Mouse (Mus musculus) left cerebral cortex, adult 18-20 months (tissue): ENCODE data around the gene Hipk2. TPM values are rescaled to one million over a fixed set of nuclear protein-coding genes. Genes with fewer than 3 reads are reported as not detected.

Source experiments
- DNase-seq, 2 experiments: peaks; one replicate each; pipeline ENCODE4 v3.0.0; 2021 to 2022; ENCODE audit warnings: low spot score in 2 of 2, mixed read lengths in 1 of 2
- total RNA-seq, 2 experiments: library from RNA; stranded (reverse); gene quantifications; 2 replicates each; pipeline ENCODE4 v1.2.3; 2021

Gene Hipk2
- total RNA-seq, 2 experiments from 2014 or later: 45.5 to 48.7 TPM

GRCm38 (mm10) chr6:38835217-38835616, 40.7 kb downstream of the Hipk2 start:
- DNase-seq: no peak

GRCm38 (mm10) chr6:38834727-38835126, 41.2 kb downstream of the Hipk2 start:
- DNase-seq: no peak

GRCm38 (mm10) chr6:38833721-38834120, 42.2 kb downstream of the Hipk2 start:
- DNase-seq: no peak

GRCm38 (mm10) chr6:38829452-38829851, 46.5 kb downstream of the Hipk2 start:
- DNase-seq: no peak

GRCm38 (mm10) chr6:38828211-38828610, 47.8 kb downstream of the Hipk2 start:
- no peak for DNase-seq

- DNase-seq: no peak
Observed at GRCm38 (mm10) chr6:38827435-38827834, 48.5 kb downstream of the Hipk2 start.

- DNase-seq: no peak
Observed at GRCm38 (mm10) chr6:38826857-38827256, 49.1 kb downstream of the Hipk2 start.

GRCm38 (mm10) chr6:38825886-38826285, 50.1 kb downstream of the Hipk2 start:
- no peak for DNase-seq

- DNase-seq: no peak
Observed at GRCm38 (mm10) chr6:38823827-38824226, 52.1 kb downstream of the Hipk2 start.

- DNase-seq: no peak
Observed at GRCm38 (mm10) chr6:38823164-38823563, 52.8 kb downstream of the Hipk2 start.

- DNase-seq: no peak
Observed at GRCm38 (mm10) chr6:38821686-38822085, 54.3 kb downstream of the Hipk2 start.

- DNase-seq: no peak
Observed at GRCm38 (mm10) chr6:38820862-38821261, 55.1 kb downstream of the Hipk2 start.

- no peak for DNase-seq
Observed at GRCm38 (mm10) chr6:38816216-38816615, 59.7 kb downstream of the Hipk2 start.

GRCm38 (mm10) chr6:38815582-38815981, 60.4 kb downstream of the Hipk2 start:
- peak in 1 of 2 experiments; percentile 15 for DNase-seq

GRCm38 (mm10) chr6:38814690-38815089, 61.3 kb downstream of the Hipk2 start:
- no peak for DNase-seq

- DNase-seq: no peak
Observed at GRCm38 (mm10) chr6:38811459-38812145, 64.4 kb downstream of the Hipk2 start.

GRCm38 (mm10) chr6:38810121-38810475, 65.9 kb downstream of the Hipk2 start:
- DNase-seq: no peak

- no peak for DNase-seq
Observed at GRCm38 (mm10) chr6:38809396-38810120, 66.4 kb downstream of the Hipk2 start.

- no peak for DNase-seq
Observed at GRCm38 (mm10) chr6:38808317-38808716, 67.6 kb downstream of the Hipk2 start.

- no peak for DNase-seq
Observed at GRCm38 (mm10) chr6:38806963-38807445, 69.0 kb downstream of the Hipk2 start.

- no peak for DNase-seq
Observed at GRCm38 (mm10) chr6:38805612-38806011, 70.4 kb downstream of the Hipk2 start.

- no peak for DNase-seq
Observed at GRCm38 (mm10) chr6:38801252-38801651, 74.7 kb downstream of the Hipk2 start.

- no peak for DNase-seq
Observed at GRCm38 (mm10) chr6:38797548-38797947, 78.4 kb downstream of the Hipk2 start.
